Mouse (Mus musculus) R1 (cell line): ENCODE measurements around the gene Col4a4.

Source experiments
- DNase-seq: peaks from one replicate; pipeline ENCODE4 v3.0.0-alpha.2; 2018; ENCODE audit warnings: low read depth, low spot score

Gene Col4a4

DNA sequence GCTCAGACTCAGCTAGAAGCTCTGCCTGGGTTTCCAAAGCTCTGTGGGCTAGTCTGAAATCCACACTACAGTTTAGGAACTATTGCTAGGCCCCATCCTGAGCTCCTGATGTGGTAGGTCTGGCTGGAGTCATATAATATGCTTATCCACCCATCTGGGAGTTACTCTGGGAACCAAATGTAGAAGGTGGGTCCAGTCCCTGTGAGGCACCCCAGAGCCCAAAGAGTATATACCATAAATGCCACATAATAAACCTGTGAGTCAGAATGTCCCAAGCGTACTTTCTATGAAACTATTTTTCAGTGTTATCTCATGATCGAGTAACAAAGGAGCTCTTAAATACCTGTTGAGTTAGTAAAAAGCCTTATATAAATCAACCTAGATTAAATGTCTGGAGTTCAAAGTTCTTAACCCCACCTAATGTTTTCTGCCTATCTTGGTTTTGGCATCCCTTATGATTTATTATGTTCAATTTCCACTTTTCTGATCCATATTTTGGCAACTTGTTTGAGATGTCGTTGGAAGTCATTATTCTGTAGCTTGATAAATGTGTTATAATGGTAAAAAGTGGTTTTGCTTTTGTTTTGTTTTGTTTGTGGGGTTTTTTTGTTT, 172.1 kb downstream of the Col4a4 start:
- DNase-seq, result no peak

DNA sequence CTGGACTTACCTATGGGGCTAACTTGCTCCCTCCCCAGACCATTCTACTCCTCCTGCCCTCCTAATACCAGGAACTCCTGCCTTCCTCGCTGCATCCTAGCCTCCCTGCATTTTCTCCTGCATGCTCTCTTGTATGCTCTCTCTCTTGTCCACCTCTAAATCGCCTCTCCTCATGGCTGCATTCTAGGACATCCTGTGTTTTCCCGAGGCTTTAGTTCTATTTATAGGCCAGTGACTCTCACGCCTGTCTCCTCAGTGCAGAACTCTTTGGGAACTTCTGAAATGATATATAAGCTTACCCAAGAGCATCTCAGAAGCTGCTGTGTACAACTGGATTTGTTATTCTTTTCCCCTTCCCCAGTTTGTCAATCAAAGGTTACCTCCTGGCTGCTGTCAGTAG, 174.6 kb downstream of the Col4a4 start:
- no peak for DNase-seq

DNA sequence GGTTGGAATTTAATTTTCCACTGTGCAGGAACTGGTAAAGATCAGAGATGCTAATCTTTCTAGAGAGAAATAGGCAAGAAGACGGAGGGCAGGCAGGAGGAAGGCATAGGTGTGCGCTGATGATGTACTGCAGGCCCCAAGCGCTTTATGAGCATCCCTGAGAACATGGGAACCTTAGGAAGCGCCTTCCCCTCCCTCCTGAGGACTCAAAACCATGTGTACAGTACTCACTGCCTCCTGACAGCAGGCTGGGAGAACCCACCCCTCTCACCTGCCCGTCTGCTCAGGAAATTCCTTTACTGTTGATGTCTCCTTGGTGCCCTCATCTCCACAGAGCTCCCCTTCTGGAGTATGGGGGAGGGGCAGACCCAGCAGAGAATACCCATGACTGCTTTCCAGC, 175.1 kb downstream of the Col4a4 start:
- DNase-seq, result no peak

DNA sequence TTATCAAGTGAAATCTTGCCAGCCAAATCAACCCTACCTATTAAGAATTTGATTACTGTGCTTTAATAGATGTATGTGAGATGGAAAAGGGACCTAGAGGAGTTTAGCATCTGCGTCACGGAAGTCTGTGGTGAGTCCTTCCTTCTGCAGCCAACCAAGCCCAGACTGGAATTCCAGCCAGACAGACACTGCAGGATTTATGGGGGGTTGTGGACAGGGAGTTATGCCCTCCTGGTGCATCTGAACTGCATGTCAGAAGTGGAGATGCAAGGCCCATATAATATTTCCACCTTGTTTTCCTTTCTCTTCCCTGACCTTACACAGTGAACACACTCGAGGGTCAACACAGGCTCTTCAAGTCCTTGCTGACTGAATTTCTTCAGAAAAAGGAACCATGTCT, 176.1 kb downstream of the Col4a4 start:
- DNase-seq, result no peak

DNA sequence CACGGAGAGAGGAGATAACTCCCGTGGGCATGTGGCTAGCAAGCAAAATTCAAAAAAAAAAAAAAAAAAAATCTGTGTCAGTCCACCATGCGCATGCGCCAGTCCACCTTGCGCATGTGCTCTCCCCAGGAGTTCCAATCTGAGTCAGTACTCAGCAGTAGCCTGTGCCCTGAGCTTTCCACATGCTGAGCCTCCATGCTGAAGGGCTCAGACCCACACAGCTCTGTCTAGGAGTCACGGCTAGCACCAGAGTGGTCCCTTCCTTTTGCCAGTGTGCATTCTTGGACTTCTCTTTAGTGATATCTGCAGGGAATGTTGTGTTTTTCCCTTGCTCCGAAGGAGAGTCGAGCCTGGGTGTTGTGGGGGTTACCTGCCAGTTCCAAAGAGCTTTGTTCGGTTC, 177.4 kb downstream of the Col4a4 start:
- DNase-seq, result no peak

DNA sequence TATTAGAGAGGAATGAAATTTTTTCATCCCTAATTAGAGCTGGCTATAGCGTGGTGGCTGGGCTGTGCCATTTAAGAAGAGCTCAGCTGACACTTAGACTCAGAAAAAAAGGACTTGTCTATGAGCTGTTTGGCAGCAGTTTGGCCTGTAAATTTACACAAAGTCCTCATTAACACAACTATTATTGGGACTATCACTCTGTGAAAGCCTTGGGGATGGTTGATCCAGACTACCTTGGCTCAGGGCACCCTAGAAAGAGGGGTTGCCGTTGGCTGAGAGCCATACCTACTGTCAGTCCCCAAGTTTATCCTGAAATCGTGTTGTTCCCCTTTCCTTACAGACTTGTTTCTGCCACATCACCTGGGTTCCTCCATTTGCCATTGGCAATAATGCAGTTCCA, 178.9 kb downstream of the Col4a4 start:
- DNase-seq, result no peak
